Mouse (Mus musculus) heart, adult 2 months (tissue): Measurements from ENCODE around the gene Rbbp9.

Experiments
- CTCF ChIP-seq: fragments of 200-600 bp; IDR thresholded peaks from 2 replicates; pipeline ENCODE4 v1.8.1; 2022; ENCODE audit warnings: antibody characterized with exemption, mild to moderate bottlenecking, moderate library complexity
- EP300 ChIP-seq: fragments of 200-500 bp; IDR thresholded peaks from 2 replicates; pipeline ENCODE4 v1.6.1; 2011; ENCODE audit warnings: low read depth, low read length, control low read depth; ENCODE audit not compliant: insufficient read depth
- POLR2A ChIP-seq: fragments of 200-500 bp; IDR thresholded peaks from 2 replicates; pipeline ENCODE4 v1.6.1; 2011; ENCODE audit warnings: mild to moderate bottlenecking, low read depth, low read length, control low read depth; ENCODE audit not compliant: insufficient read depth

GRCm38 (mm10) chr2:144519772-144520171, 30.9 kb downstream of the Rbbp9 start:
- TF ChIP-seq CTCF (no peak), POLR2A (no peak), EP300 (no peak)
